Mouse (Mus musculus) hindbrain, embryonic 16.5 days (tissue): Measurements from ENCODE around the gene Cts7. TPM values are rescaled to one million over a fixed set of nuclear protein-coding genes. Genes with fewer than 3 reads are reported as not detected.

ENCODE experiments used
- ATAC-seq: fragments of 200-750 bp; cut with Nextera tagmentation; 2 replicates; pipeline ENCODE4 v1.8.0; 2017; ENCODE audit warnings: moderate TSS enrichment, moderate library complexity
- H3K27ac ChIP-seq: fragments of 300-500 bp; sonication (generic); 2 replicates; pipeline ENCODE4 v1.5.1; 2014; ENCODE audit warnings: low read depth, mild to moderate bottlenecking, control low read depth, low read length, moderate library complexity
- H3K27me3 ChIP-seq: fragments of 300-500 bp; sonication (generic); replicated peaks from 2 replicates; pipeline ENCODE4 v1.6.1; 2014; ENCODE audit warnings: low read length; ENCODE audit not compliant: control insufficient read depth, insufficient read depth
- H3K36me3 ChIP-seq: fragments of 300-500 bp; sonication (generic); 2 replicates; pipeline ENCODE4 v1.6.1; 2014; ENCODE audit warnings: mild to moderate bottlenecking, low read length, moderate library complexity, mixed read lengths; ENCODE audit not compliant: control insufficient read depth, insufficient read depth
- H3K4me1 ChIP-seq: fragments of 300-500 bp; sonication (generic); 2 replicates; pipeline ENCODE4 v1.6.1; 2014; ENCODE audit warnings: low read depth, low read length; ENCODE audit not compliant: control insufficient read depth, insufficient read depth
- H3K4me2 ChIP-seq: fragments of 300-500 bp; sonication (generic); 2 replicates; pipeline ENCODE4 v1.6.1; 2014; ENCODE audit warnings: mild to moderate bottlenecking, low read length, control low read depth, moderate library complexity
- H3K4me3 ChIP-seq: fragments of 300-500 bp; sonication (generic); 2 replicates; pipeline ENCODE4 v1.5.1; 2014; ENCODE audit warnings: mild to moderate bottlenecking, low read length, control low read depth, moderate library complexity
- H3K9ac ChIP-seq: fragments of 300-500 bp; sonication (generic); 2 replicates; pipeline ENCODE4 v1.6.1; 2014; ENCODE audit warnings: low read depth, mild to moderate bottlenecking, control low read depth, low read length, moderate library complexity
- H3K9me3 ChIP-seq: fragments of 300-500 bp; sonication (generic); 2 replicates; pipeline ENCODE4 v1.6.1; 2014; ENCODE audit warnings: mild to moderate bottlenecking, low read length, moderate library complexity; ENCODE audit not compliant: control insufficient read depth
- microRNA-seq: library from miRNA; unstranded; fragments of <30 nt; microRNA quantifications from one replicate; pipeline ENCODE4, GENCODE M21; 2017
- polyA plus RNA-seq: library from polyadenylated mRNA; unstranded; fragments of >200 nt; fragmentation: Nextera tagmentation; extraction: Ambion mirVana; gene quantifications from 2 replicates; pipeline ENCODE4 v1.2.1, GENCODE M21; 2015

The Cts7 gene
- not detected in 2 replicates for polyA plus RNA-seq

DNA sequence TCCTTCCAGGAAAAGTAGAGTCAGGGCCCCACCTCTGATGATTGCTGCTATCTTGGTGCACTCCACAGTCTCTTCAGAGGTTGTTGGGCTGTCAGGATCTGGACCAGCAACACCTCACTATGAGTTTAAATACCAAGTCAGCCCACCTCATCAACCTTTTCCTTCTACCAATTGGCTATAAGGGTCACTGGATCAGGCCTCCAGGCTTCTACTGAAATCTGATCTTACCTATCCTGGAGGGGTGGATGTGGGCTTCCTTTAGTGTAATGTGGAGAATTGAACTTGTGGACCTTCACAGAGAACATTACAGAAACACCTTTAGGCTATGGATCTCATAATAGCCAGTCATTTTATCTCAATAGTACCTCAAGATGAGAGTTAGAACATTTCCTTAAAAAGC lies at the start of gene Cts7:
Cts7 (minus strand) TSS at position 101 of the 400 bp plus-strand sequence.
- Histone ChIP-seq H3K4me1 (no peaks in the 10 kb centered on the region), H3K9ac (no peak within 1 kb of the TSS), H3K4me2 (no peak within 1 kb of the TSS), H3K4me3 (no peak within 1 kb of the TSS), H3K27ac (no peak within 1 kb of the TSS), H3K36me3 (no peaks in the 10 kb centered on the region), H3K27me3 (no peaks in the 10 kb centered on the region), H3K9me3 (peaks cover 18% of the 10 kb centered on the region)
- ATAC-seq, result no peak

Small RNA genes lying within 50 kb of the gene (microRNA-seq; reads per million reads assigned to microRNA genes)
- not detected for gene Gm27704

Other genes with a start within 250 kb of the Cts7 start
- not detected in 2 replicates for gene Ctsr, start 193.9 kb downstream of the Cts7 start, polyA plus RNA-seq
- not detected in 2 replicates for gene Cts6, start 154.8 kb downstream of the Cts7 start, polyA plus RNA-seq
- not detected in 2 replicates for gene Cts8, start 102.8 kb downstream of the Cts7 start, polyA plus RNA-seq
- not detected in 2 replicates for gene Gm49398, start 69.4 kb downstream of the Cts7 start, polyA plus RNA-seq
- gene Ctsm, start 183.6 kb upstream of the Cts7 start, polyA plus RNA-seq, result not detected in 2 replicates
- not detected in 2 replicates for gene Gm49352, start 210.0 kb upstream of the Cts7 start, polyA plus RNA-seq
- gene Cts3, start 211.9 kb upstream of the Cts7 start, polyA plus RNA-seq, result not detected in 2 replicates